Mouse (Mus musculus) heart, postnatal 36 days (tissue): ENCODE measurements around the gene Bco1. TPM values are rescaled to one million over a fixed set of nuclear protein-coding genes. Genes with fewer than 3 reads are reported as not detected.

ENCODE experiments used
- DNase-seq, 2 experiments: peaks; one replicate each; pipeline ENCODE4 v3.0.0; 2021 to 2022
- intact Hi-C: fragments of 180-260 bp; cut with DNase I; formaldehyde crosslinking; loops from one replicate; pipeline ENCODE4 v1.15.1; 2025
- total RNA-seq, 2 experiments: library from RNA; stranded (reverse); gene quantifications; 2 replicates each; pipeline ENCODE4 v1.2.3; 2021

The Bco1 gene
- not detected for total RNA-seq

GRCm38 (mm10) chr8:117095647-117096046 is at the start of gene Bco1:
Bco1 (plus strand) TSS chr8:117095854.
- intact Hi-C loops, result no loop called here
- DNase-seq, result no peak

- no peak for DNase-seq
- intact Hi-C loops, result no loop called here
Observed at GRCm38 (mm10) chr8:117049444-117049843, 46.2 kb upstream of the Bco1 start.

- no peak for DNase-seq
- intact Hi-C loops, result no loop called here
Observed at GRCm38 (mm10) chr8:117050763-117051162, 44.9 kb upstream of the Bco1 start.

- no peak for DNase-seq
- intact Hi-C loops, result no loop called here
Observed at GRCm38 (mm10) chr8:117051316-117051715, 44.3 kb upstream of the Bco1 start.

GRCm38 (mm10) chr8:117053135-117054079 is 42.2 kb upstream of the Bco1 start:
- no peak for DNase-seq
- intact Hi-C loops, result no loop called here

- intact Hi-C loops, result no loop called here
- DNase-seq, result no peak
Observed at GRCm38 (mm10) chr8:117054146-117054545, 41.5 kb upstream of the Bco1 start.

- DNase-seq, result peak in 1 of 2 experiments; percentile 8
- intact Hi-C loops, result no loop called here
Observed at GRCm38 (mm10) chr8:117055097-117055496, 40.6 kb upstream of the Bco1 start.

GRCm38 (mm10) chr8:117059021-117059420 is 36.6 kb upstream of the Bco1 start:
- DNase-seq, result no peak
- intact Hi-C loops, result no loop called here

GRCm38 (mm10) chr8:117060306-117060705 is 35.3 kb upstream of the Bco1 start:
- no peak for DNase-seq

GRCm38 (mm10) chr8:117061180-117061880 is 34.3 kb upstream of the Bco1 start:
- intact Hi-C loops, result no loop called here
- DNase-seq, result no peak

More at GRCm38 (mm10) chr8:117060306-117060705, 35.3 kb upstream of the Bco1 start:
- intact Hi-C loops, result no loop called here

- DNase-seq, result no peak
- intact Hi-C loops, result no loop called here
Observed at GRCm38 (mm10) chr8:117066955-117067354, 28.7 kb upstream of the Bco1 start.

GRCm38 (mm10) chr8:117067396-117067795 is 28.3 kb upstream of the Bco1 start:
- intact Hi-C loops, result no loop called here
- DNase-seq, result no peak

GRCm38 (mm10) chr8:117068294-117068693 is 27.4 kb upstream of the Bco1 start:
- intact Hi-C loops, result no loop called here
- DNase-seq, result no peak

GRCm38 (mm10) chr8:117069708-117070107 is 25.9 kb upstream of the Bco1 start:
- DNase-seq, result no peak
- intact Hi-C loops, result no loop called here

- no peak for DNase-seq
- intact Hi-C loops, result no loop called here
Observed at GRCm38 (mm10) chr8:117074350-117075182, 21.1 kb upstream of the Bco1 start.

- no peak for DNase-seq
- intact Hi-C loops, result no loop called here
Observed at GRCm38 (mm10) chr8:117078367-117078926, 17.2 kb upstream of the Bco1 start.

GRCm38 (mm10) chr8:117079652-117080051 is 16.0 kb upstream of the Bco1 start:
- intact Hi-C loops, result no loop called here
- DNase-seq, result no peak

- intact Hi-C loops, result no loop called here
- no peak for DNase-seq
Observed at GRCm38 (mm10) chr8:117082399-117082872, 13.2 kb upstream of the Bco1 start, which contains the start of gene Pkd1l2. Pkd1l2 (minus strand) TSS chr8:117082449.

- intact Hi-C loops, result no loop called here
- DNase-seq, result no peak
Observed at GRCm38 (mm10) chr8:117082947-117083559, 12.6 kb upstream of the Bco1 start.

GRCm38 (mm10) chr8:117085521-117085920 is 10.1 kb upstream of the Bco1 start:
- intact Hi-C loops, result no loop called here
- DNase-seq, result no peak
